Mouse (Mus musculus) heart, postnatal 10 days (tissue): ENCODE data around the gene Upp2. TPM values are rescaled to one million over a fixed set of nuclear protein-coding genes. Genes with fewer than 3 reads are reported as not detected.

Source experiments
- DNase-seq, 2 experiments: peaks; one replicate each; pipeline ENCODE4 v3.0.0; 2021
- intact Hi-C: fragments of 180-260 bp; cut with DNase I; formaldehyde crosslinking; loops from one replicate; pipeline ENCODE4 v1.15.1; 2025
- total RNA-seq, 2 experiments: library from RNA; stranded (reverse); gene quantifications; 2 replicates each; pipeline ENCODE4 v1.2.3; 2021

Gene Upp2
- total RNA-seq, 2 experiments from 2014 or later, result 1.8 to 2.6 TPM

DNA sequence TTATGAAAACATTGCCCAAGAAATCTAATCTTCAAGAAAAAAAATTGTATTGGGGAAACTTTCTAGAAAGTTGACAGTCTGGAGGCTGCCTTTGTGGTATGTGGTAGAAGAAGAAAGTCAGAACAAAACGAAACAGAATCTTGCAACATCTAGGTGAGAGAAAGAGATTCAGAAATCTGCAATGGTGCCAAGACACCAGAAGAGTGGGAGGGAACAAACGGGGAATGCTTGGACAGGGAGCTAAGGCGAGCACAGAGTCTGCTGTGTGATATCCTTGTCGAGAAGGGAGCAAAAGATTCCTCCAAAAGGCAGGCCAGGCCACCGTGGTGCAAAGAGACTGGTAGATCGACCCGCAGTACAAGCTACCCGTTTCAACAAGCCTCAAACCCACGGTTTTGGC, 232.0 kb downstream of the Upp2 start:
- intact Hi-C loops, result no loop called here
- DNase-seq, result no peak

DNA sequence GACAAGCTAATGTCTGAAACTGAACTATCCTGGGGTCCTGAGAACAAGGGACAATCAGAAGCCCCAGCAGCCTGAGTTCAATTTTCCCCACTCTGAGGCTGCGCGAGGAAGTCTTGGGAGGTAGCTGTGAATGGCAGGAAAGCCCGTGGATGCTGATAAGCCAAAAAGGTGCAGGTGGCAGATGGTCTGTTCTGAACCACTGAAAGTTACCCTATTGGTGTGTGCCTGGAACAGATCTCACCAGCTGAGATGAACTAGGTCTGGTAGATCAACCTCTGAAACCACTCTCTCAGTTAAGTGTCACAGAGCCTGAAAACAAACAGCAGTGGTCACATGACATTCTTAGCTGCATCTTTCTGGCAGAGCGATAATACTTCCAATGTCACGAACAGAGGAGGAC, 232.5 kb downstream of the Upp2 start:
- no peak for DNase-seq
- intact Hi-C loops, result no loop called here

DNA sequence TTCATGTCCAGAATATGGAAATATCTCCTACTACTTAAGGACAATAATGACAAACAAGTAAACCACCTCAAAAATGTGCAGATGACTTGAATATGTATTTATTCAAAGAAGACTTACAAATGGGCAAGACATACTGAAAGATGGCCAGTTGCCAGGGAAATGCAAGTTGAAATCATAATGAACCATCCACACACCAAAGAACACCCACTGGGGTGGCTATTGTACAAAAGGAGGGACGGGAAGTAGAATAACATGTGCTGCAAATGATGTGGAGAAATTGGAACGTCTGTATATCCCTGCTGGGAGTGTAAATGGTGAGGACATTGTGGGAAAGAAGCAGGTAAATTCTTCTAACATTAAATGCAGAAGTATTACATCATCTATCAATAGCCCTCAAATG, 245.8 kb downstream of the Upp2 start:
- intact Hi-C loops, result no loop called here

DNA sequence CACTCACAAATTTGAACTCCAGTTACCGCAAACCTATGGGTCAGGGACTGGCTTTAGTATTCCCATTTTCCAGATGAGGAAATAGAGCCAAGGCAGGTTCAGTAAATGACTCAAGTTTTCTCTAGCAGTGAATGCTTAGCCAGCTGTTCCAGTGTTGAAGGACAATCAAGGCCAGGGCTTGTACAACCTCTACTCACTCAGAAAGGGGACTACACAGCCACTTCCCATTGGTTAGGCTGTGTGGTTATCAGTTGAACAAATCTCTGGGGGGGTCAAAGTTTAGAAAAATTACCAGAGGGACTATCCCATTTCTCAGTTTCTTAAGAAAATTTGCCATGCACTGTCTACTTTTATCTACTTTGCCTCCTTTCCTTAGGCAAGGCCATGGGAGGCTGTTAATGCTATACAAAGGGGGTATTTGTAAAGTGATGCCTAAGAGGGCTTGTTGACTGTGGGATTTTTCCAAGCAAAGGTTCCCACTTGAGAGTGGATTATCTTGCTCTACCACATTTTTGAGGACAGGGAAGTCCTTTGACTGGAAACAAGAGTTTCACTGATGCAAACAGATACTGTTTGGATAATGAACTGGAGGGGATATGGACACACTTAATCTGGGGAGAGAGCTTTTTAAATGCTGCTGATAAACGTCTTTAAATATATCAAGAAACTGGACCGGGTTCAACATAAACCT, 262.0 kb downstream of the Upp2 start:
- intact Hi-C loops, result no loop called here
- no peak for DNase-seq

More for the DNA sequence above, 245.8 kb downstream of the Upp2 start:
- no peak for DNase-seq

DNA sequence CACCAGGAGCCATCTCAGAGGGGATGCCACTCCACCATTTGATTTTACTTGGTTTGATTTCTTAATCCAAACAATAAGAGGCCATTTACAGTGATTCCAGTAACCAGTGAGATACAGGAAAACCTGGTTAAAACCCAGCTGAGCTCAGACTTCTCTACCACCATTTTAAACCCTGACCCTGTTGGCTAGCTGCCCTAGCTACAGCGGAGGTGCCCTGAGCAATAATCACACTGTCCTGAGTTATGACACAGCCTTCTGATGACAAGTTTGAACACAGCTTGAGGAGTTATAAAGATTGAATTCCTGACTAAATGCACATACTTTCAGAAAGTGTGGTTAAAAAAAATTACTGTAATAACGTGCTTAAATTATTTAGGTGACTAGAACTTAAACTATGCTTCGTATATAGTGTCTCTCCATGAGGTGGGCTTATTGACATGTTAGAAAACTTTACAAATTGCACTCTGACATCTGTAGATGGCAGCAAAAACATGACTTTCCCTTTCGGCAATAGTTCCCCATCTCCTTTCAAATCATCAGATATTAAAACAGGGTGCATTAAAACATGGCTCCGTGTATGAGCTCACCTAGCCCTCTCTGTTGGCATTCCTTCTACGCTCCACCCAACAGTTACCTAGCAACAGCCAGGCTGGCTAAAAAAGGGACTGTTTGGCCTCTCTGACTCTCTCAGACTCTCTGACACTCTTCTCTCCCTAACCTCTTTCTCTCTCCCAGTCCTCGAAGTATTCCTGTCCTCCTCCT, 263.1 kb downstream of the Upp2 start:
- intact Hi-C loops, result loop anchor here (5.0 kb wide), 1 partner anchor 607 kb away; no protein-coding TSS in a partner anchor
- peak; percentile 12 to 18 for DNase-seq

DNA sequence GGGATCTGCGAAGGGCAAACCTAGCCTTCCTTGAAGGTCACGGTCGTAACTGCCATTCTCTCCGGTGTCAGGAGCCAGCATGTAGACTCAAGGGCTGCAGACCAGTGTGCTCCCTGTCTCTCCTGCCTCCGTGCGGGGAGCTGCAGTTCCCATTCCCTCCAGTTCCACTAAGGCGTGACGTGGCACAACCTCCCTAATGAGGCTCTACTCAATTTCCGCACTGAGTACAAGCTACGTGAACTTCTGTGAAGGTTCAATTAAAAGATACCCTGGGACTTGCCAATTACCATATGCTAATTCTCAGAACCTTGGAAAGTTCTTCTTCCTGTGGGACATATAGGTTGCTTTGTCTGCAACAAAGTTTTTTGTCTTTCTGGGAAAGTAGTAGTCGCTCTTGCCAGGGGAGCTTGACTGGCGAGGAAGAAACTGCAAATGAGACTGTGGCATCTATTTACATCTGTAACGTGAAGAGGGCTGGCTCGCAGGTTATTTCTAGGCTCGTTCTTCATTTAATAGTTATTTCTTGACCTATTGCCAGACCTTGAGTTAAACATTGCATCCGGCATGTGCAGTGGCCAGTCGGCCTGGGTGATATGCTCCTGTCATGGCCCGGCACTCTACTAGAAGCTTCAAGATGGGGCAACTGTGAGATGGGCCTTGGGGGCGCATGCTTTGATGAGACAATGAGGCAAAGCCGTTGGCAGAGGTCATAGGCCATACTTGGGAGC, 265.3 kb downstream of the Upp2 start:
- peak in 1 of 2 experiments; percentile 2 for DNase-seq
- intact Hi-C loops, result loop anchor here (5.0 kb wide), 1 partner anchor 605 kb away; no protein-coding TSS in a partner anchor

DNA sequence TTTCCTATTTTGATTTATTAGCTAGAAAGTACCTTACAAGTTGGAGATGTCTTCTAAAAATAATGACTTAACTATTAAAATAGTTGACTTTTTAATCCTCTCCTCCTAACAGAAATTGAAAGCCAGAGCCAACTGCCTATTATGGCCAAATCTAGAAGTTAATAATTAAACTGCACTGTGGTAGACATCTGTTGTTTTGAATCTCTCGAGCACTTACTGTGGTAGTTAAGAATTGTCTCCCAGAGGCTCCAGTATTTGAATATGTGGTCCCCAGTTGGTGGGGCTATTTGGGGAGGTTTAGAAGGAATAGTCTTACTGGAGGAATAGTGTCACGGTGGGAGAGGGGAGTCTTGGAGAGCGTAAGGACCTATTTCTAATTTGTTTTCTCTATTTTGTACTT, 273.9 kb downstream of the Upp2 start:
- intact Hi-C loops, result no loop called here
- no peak for DNase-seq

DNA sequence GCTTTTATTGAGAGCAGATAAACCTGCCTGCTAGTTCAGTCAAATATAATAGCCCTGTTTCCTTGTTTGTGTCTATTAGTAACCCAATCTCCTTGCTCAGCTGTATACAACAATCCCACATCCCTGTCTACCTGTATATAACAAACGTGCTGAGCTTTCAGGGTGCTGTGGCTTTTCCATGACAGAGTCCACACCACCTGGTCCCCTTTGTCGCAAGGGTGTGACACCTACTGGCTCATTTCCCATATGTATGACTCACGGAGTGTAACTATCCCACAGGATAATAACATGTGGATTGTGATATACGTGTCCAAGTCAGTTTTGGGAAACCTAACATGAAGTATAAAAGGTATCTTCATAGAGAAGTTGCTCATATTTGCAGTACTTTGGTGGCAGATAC, 275.3 kb downstream of the Upp2 start:
- no peak for DNase-seq
- intact Hi-C loops, result no loop called here

Other genes with a start within 250 kb of the Upp2 start
- gene Acvr1c, start 209.4 kb upstream of the Upp2 start, total RNA-seq, result 1 to 10 TPM; 1.7 to 4.5 TPM
- gene Gm17409, start 97.2 kb upstream of the Upp2 start, total RNA-seq, result not detected
- 10 to 100 TPM; 24.2 to 31.8 TPM for gene Acvr1, start 141 bp upstream of the Upp2 start, total RNA-seq